Mouse (Mus musculus) CH12.LX (cell line): Measurements from ENCODE around the gene Rap2b.

Experiments used
- CTCF ChIP-seq, 2 experiments: IDR thresholded peaks in 1 of 2; conservative IDR thresholded peaks in 1 of 2; 2 replicates each; pipeline ENCODE4 v1.5.1; 2011 to 2012; ENCODE audit warnings: low read depth in 2 of 2, low read length in 2 of 2, improper control_type of control experiment in 1 of 2, inconsistent platforms in 1 of 2, mild to moderate bottlenecking in 1 of 2, moderate library complexity in 1 of 2
- KAT2A ChIP-seq: IDR thresholded peaks from 2 replicates; pipeline ENCODE4 v1.6.1; 2012; ENCODE audit warnings: low read length, improper control_type of control experiment, inconsistent platforms; ENCODE audit not compliant: insufficient replicate concordance
- MAX ChIP-seq: IDR thresholded peaks from 2 replicates; pipeline ENCODE4 v1.6.1; 2011; ENCODE audit warnings: low read length, improper control_type of control experiment
- SIN3A ChIP-seq: IDR thresholded peaks from 2 replicates; pipeline ENCODE4 v1.6.1; 2012; ENCODE audit warnings: low read length, improper control_type of control experiment, inconsistent platforms
- USF1 ChIP-seq: IDR thresholded peaks from 2 replicates; pipeline ENCODE4 v1.6.1; 2014; ENCODE audit warnings: low read depth, mild to moderate bottlenecking, inconsistent platforms, low read length, improper control_type of control experiment
- USF2 ChIP-seq: conservative IDR thresholded peaks from 2 replicates; pipeline ENCODE4 v1.6.1; 2011; ENCODE audit warnings: low read depth, low read length, improper control_type of control experiment

- TF ChIP-seq CTCF (conservative IDR thresholded peaks at IDR 0.05 in 1 of 2, IDR thresholded peaks at IDR 0.05 in 1 of 2; ENCODE audit: low read depth in 2 of 2, low read length in 2 of 2) (no peak), USF1 (no peak), MAX (no peak), USF2 (no peak), KAT2A (no peak), SIN3A (no peak)
Observed at GRCm38 (mm10) chr3:61358756-61359293, 2.6 kb upstream of the Rap2b start.
